Mouse (Mus musculus): ENCODE measurements at regions not wholly inside any gene's neighbourhood (a gene's known extent, or its start where the extent isn't known, plus 50 kb on each side); places are given as distances from the start of the nearest gene placed in this dataset.

DNA sequence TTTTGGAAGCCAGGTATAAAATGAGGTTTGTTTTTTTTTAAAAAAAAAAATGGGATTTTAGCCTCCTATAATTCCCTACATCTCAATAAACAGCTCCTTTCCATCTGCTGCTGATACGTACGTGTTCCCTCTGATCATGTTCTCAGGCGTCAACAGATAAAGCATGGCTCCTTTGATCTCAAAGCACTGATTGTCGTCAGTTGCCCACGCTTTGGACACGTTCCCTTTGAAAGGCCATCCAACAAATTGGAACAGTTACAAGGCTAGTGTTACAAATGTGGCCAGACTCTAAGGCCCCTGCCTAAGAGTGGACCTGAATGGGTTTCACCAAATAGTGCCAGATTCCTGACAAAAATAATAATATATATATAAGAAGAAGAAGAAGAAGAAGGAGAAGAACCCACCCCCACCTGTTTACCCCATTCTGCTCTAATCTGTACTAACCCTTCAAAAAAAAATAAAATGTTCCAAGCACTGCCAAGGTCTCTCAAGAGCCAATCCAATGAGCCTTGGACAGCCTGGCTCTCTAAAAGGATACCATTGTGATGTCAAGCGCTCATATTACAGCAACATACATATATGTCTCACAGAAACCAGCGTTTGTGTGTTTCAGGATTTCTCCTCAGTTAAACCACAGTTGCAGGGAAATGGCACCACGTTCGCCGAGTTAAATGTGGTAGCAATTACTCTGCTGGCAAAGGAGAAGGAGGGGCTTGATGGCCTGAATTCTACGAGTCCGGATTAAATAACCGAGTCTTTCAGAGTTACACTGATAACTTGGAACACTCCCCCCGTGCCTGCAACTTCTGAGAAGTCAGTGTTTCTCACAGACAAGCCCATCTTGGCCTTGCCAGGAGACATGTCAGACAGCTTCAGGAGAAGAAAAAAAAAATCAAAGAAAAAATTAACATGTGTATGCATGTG lies 460.2 kb downstream of the Ate1 start:
- ATAC-seq (ENCODE audit: poor library complexity, severe bottlenecking): no peak

GRCm38 (mm10) chr7:130064500-130064899 lies 455.7 kb downstream of the Ate1 start:
- ATAC-seq (ENCODE audit: poor library complexity, severe bottlenecking): no peak

DNA sequence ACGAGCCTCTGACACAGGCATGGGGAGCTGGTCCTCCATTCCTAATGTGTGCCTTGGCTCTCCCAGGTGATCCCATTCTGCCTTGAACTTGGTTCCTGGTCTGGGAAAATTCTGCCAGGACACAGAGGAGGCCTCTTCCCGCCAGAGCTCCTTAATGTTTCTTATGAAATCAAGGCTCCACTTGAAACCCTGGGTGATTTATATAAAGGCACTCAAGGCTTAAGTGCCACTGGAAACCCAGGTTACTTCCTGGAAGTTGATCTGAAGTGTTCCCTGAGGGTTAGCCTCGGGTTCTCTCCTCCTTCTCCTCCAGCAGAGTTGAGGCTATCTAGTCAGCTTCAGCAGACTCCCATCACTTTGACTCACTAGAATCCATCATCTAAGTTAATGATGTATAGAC lies 451.9 kb downstream of the Ate1 start:
- no peak for ATAC-seq (ENCODE audit: poor library complexity, severe bottlenecking)

DNA sequence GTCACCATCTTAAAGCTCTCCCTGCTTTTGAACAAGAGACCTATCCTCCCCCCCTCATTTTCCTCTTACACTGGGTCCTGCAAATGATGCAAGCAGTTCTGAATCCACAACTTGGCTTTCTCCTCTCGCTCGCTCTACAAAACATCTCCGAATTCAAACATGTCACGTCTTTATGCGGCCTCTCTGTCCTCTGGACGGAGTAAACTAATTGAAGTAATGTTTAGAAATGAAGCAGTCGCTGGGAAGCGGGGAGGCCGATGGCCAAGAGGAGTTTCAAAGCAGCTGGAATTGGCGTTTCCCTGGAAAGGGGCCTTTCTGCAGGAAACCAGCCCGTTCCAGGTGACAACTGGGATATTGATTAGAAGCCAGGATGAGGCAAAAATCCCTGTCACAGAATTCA lies 446.8 kb downstream of the Ate1 start:
- ATAC-seq (ENCODE audit: poor library complexity, severe bottlenecking): no peak

DNA sequence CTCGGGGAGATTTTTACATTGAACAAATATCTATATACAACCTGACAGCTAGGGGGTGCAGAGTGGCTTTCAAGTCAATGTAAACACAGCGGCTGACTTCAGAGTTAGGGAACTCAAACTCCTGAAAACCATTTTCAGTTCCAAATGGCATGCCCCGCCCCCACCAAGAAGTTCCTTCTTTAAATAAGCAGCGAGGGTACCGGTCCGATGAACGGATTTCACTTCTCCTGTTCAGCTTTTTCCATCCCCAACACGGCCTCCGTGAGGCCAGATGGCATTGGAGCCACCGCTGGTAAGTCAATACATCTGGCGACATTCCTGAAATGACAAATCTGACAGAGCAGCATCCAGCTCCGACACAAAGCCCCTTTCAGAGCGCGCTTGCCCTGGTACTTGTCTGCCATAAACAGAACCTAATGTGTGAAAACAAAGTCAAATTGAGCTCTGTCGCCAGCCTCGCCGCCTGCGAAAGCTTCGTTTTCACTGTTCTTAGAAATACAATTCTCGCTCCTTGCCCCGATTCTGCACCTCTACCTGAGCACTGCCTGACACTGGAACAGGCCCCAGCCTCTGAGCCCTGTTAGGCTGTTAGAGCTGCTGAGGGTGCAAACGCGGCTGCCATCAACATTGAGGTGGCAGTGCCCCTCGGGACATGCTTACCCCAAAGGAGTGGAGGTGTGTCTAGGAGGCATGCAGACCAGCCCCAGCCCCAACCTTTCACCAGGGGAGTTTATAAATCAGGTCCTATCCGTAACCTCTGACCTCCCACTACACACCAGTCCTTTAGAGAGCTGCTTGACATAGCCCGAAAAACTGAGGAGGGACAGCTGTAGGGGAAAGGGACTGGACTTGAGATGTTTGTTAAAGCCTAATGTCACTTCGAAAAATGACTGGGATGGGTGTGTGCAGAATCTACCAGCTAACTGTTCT lies 446.0 kb downstream of the Ate1 start:
- ATAC-seq (ENCODE audit: poor library complexity, severe bottlenecking): peak; percentile 78

DNA sequence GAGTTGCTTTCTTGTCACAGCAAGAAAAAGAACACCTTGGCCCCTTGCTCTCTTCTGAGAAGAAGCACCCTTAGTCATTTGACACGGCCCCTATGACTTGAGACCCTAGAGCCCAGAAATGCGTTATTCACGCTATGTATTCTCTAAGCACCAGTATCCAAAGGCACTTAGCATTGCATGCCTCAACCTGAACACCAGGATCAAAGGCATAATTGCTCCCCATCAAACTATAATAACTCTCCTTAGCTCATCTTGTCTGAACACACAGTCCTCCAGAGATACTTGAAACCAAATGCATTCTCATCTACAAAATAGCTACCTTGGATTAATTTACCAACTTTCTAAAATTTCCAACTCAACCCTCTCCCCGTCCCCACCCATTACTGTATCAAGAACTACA lies 437.5 kb downstream of the Ate1 start:
- no peak for ATAC-seq (ENCODE audit: poor library complexity, severe bottlenecking)

DNA sequence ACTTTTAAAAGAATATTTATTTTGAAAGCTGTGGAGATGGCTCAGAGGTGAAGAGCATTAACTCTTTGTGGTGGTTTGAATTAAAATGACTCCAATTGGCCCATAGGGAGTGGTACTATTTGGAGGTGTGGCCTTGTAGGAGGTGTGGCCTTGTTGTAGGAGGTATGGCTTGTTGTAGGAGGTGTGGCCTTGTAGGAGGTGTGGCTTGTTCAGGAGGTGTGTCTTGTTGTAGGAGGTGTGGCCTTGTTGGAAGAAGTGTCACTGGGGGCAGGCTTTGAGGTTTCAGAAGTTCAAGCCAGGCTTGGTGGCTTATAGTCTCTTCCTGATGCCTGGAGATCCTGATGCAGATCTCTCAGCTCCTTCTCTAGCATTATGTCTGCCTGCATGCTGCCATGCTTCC lies 434.5 kb downstream of the Ate1 start:
- no peak for ATAC-seq (ENCODE audit: poor library complexity, severe bottlenecking)

DNA sequence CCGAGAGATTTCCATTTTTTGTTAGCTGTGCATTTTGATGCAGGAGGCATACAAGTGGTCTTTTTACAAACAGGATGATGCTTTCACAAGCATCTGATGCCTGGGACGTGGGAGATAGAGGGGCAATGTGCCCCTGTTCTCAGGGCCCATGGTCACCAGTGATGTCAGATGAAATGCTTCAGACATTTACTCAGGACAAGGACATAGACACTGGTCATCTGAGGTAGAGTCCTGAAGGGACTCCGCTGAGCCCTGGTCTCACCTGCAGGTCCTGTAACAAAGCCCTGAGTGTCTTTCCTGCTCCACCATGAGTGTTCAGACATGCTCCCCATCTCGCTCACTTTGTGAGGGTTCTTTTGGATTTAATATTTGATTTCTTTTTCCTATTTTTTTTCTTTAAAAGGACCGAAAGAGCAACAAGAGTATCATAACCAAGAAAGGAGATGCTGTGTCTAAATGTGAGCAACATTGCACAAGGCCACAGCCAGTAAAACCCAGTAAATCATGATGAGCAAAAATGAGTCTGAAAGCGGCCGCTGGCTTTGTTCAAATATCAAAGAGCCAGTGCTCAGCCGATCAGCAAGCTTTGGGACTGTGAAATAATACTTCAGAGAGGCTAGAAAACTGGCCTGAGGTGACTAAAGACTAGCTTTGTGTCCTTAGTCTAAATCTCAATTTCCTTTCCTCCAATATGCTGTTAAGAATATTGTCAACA lies 430.1 kb downstream of the Ate1 start:
- ATAC-seq (ENCODE audit: poor library complexity, severe bottlenecking): no peak

DNA sequence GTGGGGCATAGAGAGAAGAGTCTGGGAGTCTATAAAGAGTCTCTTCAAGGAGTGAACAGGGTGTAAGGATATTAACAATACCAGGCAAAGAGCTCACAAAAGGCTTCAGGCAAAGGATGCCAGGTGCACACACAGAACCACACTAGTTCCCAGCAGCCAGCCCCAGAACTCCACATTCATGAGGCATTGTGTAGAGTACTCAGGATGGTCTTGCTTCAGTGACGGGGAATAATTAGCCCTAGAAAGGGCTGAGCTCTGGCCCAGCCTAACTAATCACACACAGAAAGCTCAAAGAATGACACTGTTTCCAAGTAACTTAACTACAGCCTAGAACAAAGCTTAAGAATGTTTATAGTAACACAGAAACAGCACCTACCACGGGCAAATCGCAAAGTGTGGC lies 428.2 kb downstream of the Ate1 start:
- no peak for ATAC-seq (ENCODE audit: poor library complexity, severe bottlenecking)

DNA sequence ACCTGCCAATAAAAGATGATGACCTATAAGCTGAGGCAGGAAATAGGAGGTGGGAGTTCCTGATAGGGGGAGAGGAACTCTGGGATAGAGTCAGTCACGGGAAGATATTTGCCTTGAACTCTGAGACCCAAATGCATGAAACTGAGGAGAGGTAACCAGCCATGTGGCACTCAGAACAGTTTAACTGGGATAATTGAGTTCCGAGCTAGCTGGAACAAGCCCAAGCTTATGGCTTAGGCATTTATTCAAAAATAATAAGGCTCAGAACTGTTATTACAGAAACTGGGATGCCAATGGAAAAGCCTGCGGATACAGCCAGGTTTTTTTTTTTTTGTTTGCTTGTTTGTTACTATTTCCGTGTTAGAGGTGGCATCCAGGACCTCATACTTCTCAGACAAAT lies 425.0 kb downstream of the Ate1 start:
- ATAC-seq (ENCODE audit: poor library complexity, severe bottlenecking): no peak

GRCm38 (mm10) chr7:130098606-130099005 lies 421.6 kb downstream of the Ate1 start:
- ATAC-seq (ENCODE audit: poor library complexity, severe bottlenecking): no peak

- no peak for ATAC-seq (ENCODE audit: poor library complexity, severe bottlenecking)
Measured at GRCm38 (mm10) chr7:130102671-130103070, 417.5 kb downstream of the Ate1 start.

DNA sequence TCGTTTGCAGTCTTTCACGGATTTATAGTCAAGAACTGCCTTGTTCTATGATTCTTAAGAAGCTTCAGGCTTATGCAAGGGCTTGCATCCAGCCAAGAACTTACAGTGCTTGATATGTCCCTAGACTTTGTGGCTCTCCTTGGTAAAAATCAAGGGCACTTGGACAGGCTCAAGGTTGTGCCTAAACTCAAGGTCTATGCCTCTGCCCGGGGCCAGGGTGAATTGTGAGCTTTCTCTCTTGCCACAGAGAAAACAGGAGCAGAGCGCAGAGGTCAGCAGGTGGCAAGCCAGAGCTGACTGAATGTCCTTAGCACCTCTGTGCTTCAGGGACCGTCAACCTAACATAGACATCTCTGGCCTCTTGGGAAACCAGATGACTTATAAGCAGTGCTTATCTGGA lies 413.2 kb downstream of the Ate1 start:
- no peak for ATAC-seq (ENCODE audit: poor library complexity, severe bottlenecking)

DNA sequence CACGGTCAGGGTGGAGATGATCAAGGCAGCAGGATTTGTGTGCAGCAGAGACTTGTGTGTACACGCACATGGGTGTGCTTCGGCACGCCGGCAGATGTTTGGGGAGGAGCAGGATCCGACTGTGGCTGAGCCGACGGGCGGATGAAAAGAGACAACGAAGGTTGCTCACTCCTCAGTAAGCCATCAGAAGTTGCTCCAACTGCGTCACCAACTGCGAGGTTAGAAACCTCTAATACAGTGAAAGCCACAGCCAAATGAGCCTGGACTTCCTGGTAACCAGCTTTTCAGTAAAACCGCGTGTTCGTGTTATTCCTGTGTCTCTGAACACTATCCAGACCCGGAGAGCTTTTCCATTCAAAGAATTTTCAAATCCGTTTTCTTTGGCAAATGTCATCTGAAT lies 411.8 kb downstream of the Ate1 start:
- no peak for ATAC-seq (ENCODE audit: poor library complexity, severe bottlenecking)
